Comparison of ENCODE assay signal across 22 mouse cellular contexts in the genomic region with DNA sequence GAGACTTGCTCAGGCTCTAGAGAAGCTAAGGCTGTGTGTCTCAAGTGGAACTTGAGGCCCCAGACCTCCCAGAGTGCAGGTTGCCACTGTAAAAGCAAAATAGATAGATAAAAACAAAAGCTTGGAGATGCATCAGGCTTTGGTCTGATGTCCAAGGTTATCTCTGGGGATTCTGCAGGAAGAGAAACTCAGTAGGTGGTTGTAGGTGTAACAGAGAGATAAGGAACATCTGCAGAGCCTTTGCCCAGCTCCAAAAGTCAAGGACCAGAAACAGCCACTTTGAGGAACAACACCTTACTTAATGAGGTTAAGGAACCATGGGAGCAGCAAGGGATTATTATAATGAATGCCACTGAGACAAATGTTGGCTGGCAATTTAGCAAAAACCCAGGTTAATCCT.
"Had no signal": no experiment of that assay in that cellular context is flagged by ENCODE, and none has a peak within 500 bp of the region (broad histone marks: within the 10 kb centered on the region; RNA-seq: fewer than 3 reads in every experiment).

No protein-coding gene starts in this region.

- H3K36me3 ChIP-seq: lung, embryonic 15.5 days; midbrain, embryonic 10.5 days; midbrain, embryonic 12.5 days; neural tube, embryonic 13.5 days; neural tube, embryonic 15.5 days; stomach, embryonic 15.5 days had no signal

- H3K4me2 ChIP-seq: lung, embryonic 15.5 days; midbrain, embryonic 12.5 days; neural tube, embryonic 13.5 days; neural tube, embryonic 15.5 days; stomach, embryonic 15.5 days had no signal

- H3K27ac ChIP-seq: lung, embryonic 15.5 days; macrophage; midbrain, embryonic 10.5 days; midbrain, embryonic 12.5 days; neural tube, embryonic 13.5 days; neural tube, embryonic 15.5 days; stomach, embryonic 15.5 days; stomach, postnatal 0 days had no signal

- DNase-seq: lung, adult 2 months; lung, postnatal 14 days; lung, postnatal 36 days; midbrain, embryonic 14.5 days; retina, postnatal 1 day; right cerebral cortex, adult 18-20 months; right cerebral cortex, postnatal 25 days; thymus, adult 18-20 months; thymus, postnatal 14 days; thymus, postnatal 36 days had no signal

- H3K9me3 ChIP-seq: lung, embryonic 15.5 days; megakaryocyte, embryonic 14.5 days; midbrain, embryonic 10.5 days; midbrain, embryonic 12.5 days; neural tube, embryonic 13.5 days; neural tube, embryonic 15.5 days; stomach, embryonic 15.5 days had no signal

- H3K4me1 ChIP-seq: midbrain, embryonic 10.5 days; midbrain, embryonic 12.5 days; neural tube, embryonic 13.5 days; neural tube, embryonic 15.5 days; stomach, embryonic 15.5 days had no signal

- ATAC-seq: lung, postnatal 0 days; midbrain, embryonic 16.5 days had no signal

- H3K4me3 ChIP-seq: lung, embryonic 15.5 days; megakaryocyte, embryonic 14.5 days; midbrain, embryonic 10.5 days; midbrain, embryonic 12.5 days; myocyte; neural tube, embryonic 13.5 days; neural tube, embryonic 15.5 days; stomach, embryonic 15.5 days had no signal

- H3K9ac ChIP-seq: lung, embryonic 15.5 days; midbrain, embryonic 12.5 days; neural tube, embryonic 13.5 days; neural tube, embryonic 15.5 days; stomach, embryonic 15.5 days had no signal

- H3K27me3 ChIP-seq: lung, embryonic 15.5 days; megakaryocyte, embryonic 14.5 days; midbrain, embryonic 12.5 days; neural tube, embryonic 13.5 days; neural tube, embryonic 15.5 days; stomach, embryonic 15.5 days had no signal
